Mouse (Mus musculus) intestine, embryonic 16.5 days (tissue): Measurements from ENCODE around the gene Arhgap9. TPM values are rescaled to one million over a fixed set of nuclear protein-coding genes. Genes with fewer than 3 reads are reported as not detected.
"Not testable (repeated sequence)": the region's sequence is repeated elsewhere in the genome, so short reads cannot be mapped to it uniquely, and the experiment has no call there.

Experiments used
- ATAC-seq: fragments of 200-750 bp; cut with Nextera tagmentation; 2 replicates; pipeline ENCODE4 v1.8.0; 2017; ENCODE audit warnings: moderate TSS enrichment, moderate library complexity
- H3K27ac ChIP-seq: fragments of 300-500 bp; sonication (generic); 2 replicates; pipeline ENCODE4 v1.5.1; 2014; ENCODE audit warnings: mild to moderate bottlenecking, low read length
- H3K27me3 ChIP-seq: fragments of 300-500 bp; sonication (generic); replicated peaks from 2 replicates; pipeline ENCODE4 v1.6.1; 2014; ENCODE audit warnings: low read length, control low read depth, mixed read lengths; ENCODE audit not compliant: control insufficient read depth, insufficient read depth
- H3K36me3 ChIP-seq: fragments of 300-500 bp; sonication (generic); 2 replicates; pipeline ENCODE4 v1.6.1; 2014; ENCODE audit warnings: low read length, control low read depth; ENCODE audit not compliant: control insufficient read depth, insufficient read depth
- H3K4me1 ChIP-seq: fragments of 300-500 bp; sonication (generic); 2 replicates; pipeline ENCODE4 v1.6.1; 2014; ENCODE audit warnings: low read length, control low read depth, mixed read lengths; ENCODE audit not compliant: control insufficient read depth, insufficient read depth
- H3K4me2 ChIP-seq: fragments of 300-500 bp; sonication (generic); 2 replicates; pipeline ENCODE4 v1.6.1; 2014; ENCODE audit warnings: low read depth, low read length, control low read depth
- H3K4me3 ChIP-seq: fragments of 300-500 bp; sonication (generic); 2 replicates; pipeline ENCODE4 v1.5.1; 2014; ENCODE audit warnings: mild to moderate bottlenecking, low read length
- H3K9ac ChIP-seq: fragments of 300-500 bp; sonication (generic); 2 replicates; pipeline ENCODE4 v1.6.1; 2014; ENCODE audit warnings: low read depth, low read length
- H3K9me3 ChIP-seq: fragments of 300-500 bp; sonication (generic); 2 replicates; pipeline ENCODE4 v1.6.1; 2016; ENCODE audit warnings: low read length, control low read depth; ENCODE audit not compliant: control insufficient read depth
- WGBS: fragments of 180-500 bp; shearing (Covaris S2); extraction: QIAGEN DNeasy Blood & Tissue Kit; methylation state at CpG from one replicate; pipeline ENCODE4 v1.1.7; 2014; 5-methylcytosine and 5-hydroxymethylcytosine counted together
- polyA plus RNA-seq: library from polyadenylated mRNA; unstranded; fragments of >200 nt; fragmentation: Nextera tagmentation; extraction: Ambion mirVana; gene quantifications from 2 replicates; pipeline ENCODE4 v1.2.1, GENCODE M21; 2015

Arhgap9 gene
- polyA plus RNA-seq, 1 experiment from 2014 or later: 7.9 TPM

DNA sequence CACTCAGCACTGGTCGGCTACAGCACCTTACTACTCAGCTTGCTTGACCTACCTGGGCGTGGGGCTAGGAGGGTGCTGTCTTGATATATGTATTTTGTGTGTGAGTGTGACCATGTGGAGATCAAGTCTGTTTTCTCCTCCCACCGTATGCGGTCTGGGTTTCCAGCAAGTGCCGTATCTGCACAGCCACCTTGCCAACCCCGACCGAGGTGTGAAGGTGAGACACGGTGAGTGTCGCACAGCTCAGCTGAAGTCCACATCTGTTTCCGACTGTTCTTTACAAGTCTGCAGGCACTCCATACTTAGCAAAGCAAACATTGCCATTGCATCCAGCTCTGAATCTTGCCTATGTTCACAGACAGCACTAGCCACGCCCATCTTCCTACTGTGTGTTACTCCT lies 18.6 kb upstream of the Arhgap9 start:
- H3K27ac ChIP-seq: no peak overlapping the region
- 93% methylated on average over 11 of the region's 11 CpGs for WGBS
- no peaks in the 10 kb centered on the region for H3K4me1 ChIP-seq
- no peak for ATAC-seq
- no peaks in the 10 kb centered on the region for H3K27me3 ChIP-seq
- no peak overlapping the region for H3K4me3 ChIP-seq
- H3K9me3 ChIP-seq: no peaks in the 10 kb centered on the region
- no peak overlapping the region for H3K9ac ChIP-seq
- no peak overlapping the region for H3K4me2 ChIP-seq
- H3K36me3 ChIP-seq: peaks cover 42% of the 10 kb centered on the region

DNA sequence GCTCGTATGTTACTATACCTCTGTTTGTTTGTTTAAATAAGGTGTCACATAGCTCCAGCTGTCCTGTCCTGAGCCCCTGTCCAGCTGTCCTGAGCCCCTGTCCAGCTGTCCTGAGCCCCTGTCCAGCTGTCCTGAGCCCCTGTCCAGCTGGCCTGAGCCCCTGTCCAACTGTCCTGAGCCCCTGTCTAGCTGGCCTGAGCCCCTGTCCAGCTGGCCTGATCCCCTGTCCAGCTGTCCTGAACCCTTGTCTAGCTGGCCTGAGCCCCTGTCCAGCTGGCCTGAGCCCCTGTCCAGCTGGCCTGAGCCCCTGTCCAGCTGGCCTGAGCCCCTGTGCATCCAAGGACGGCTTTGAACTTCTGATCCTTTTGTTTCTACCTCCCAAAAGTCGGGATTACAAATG lies 12.6 kb upstream of the Arhgap9 start:
- H3K9me3 ChIP-seq, H3K27me3 ChIP-seq, H3K9ac ChIP-seq, ATAC-seq, H3K4me2 ChIP-seq, H3K27ac ChIP-seq, H3K4me3 ChIP-seq: not testable (repeated sequence)
- Histone ChIP-seq H3K4me1 (peaks cover 14% of the 10 kb centered on the region), H3K36me3 (peaks cover 36% of the 10 kb centered on the region)
- WGBS: 86% methylated on average over 3 of the region's 3 CpGs

GRCm38 (mm10) chr10:127310523-127311475 lies 11.0 kb upstream of the Arhgap9 start:
- peak overlapping the region; percentile 76 for H3K27ac ChIP-seq
- peaks cover 23% of the 10 kb centered on the region for H3K36me3 ChIP-seq
- H3K4me2 ChIP-seq: peak overlapping the region; percentile 70
- H3K27me3 ChIP-seq: no peaks in the 10 kb centered on the region
- 30% methylated on average over 23 of the region's 23 CpGs for whole genome bisulfite sequencing
- peak overlapping the region; percentile 88 for H3K9ac ChIP-seq
- H3K9me3 ChIP-seq: no peaks in the 10 kb centered on the region
- ATAC-seq: peak; percentile 58
- H3K4me1 ChIP-seq: peaks cover 14% of the 10 kb centered on the region
- H3K4me3 ChIP-seq: peak overlapping the region; percentile 80

GRCm38 (mm10) chr10:127311476-127312355 lies 10.0 kb upstream of the Arhgap9 start, which contains the start of gene Mars:
Mars (minus strand) TSS chr10:127311786.
- WGBS: under 1% methylated on average over 65 of the region's 65 CpGs
- peak within 1 kb of the TSS; percentile 88 for H3K9ac ChIP-seq
- H3K4me2 ChIP-seq: peak within 1 kb of the TSS; percentile 70
- H3K36me3 ChIP-seq: peaks cover 16% of the 10 kb centered on the region
- H3K27ac ChIP-seq: peak within 1 kb of the TSS; percentile 76
- H3K27me3 ChIP-seq: no peaks in the 10 kb centered on the region
- H3K9me3 ChIP-seq: no peaks in the 10 kb centered on the region
- peak within 1 kb of the TSS; percentile 80 for H3K4me3 ChIP-seq
- peak; percentile 98 for ATAC-seq
- peaks cover 14% of the 10 kb centered on the region for H3K4me1 ChIP-seq

- peak; percentile 47 for ATAC-seq
- Histone ChIP-seq H3K27me3 (no peaks in the 10 kb centered on the region), H3K4me3 (peak overlapping the region; percentile 80), H3K9me3 (no peaks in the 10 kb centered on the region), H3K36me3 (peaks cover 15% of the 10 kb centered on the region), H3K27ac (peak overlapping the region; percentile 61), H3K9ac (peak overlapping the region; percentile 88), H3K4me1 (peaks cover 14% of the 10 kb centered on the region), H3K4me2 (peak overlapping the region; percentile 63)
- 2% methylated on average over 4 of the region's 4 CpGs for WGBS
Measured at GRCm38 (mm10) chr10:127312356-127312676, 9.4 kb upstream of the Arhgap9 start.

DNA sequence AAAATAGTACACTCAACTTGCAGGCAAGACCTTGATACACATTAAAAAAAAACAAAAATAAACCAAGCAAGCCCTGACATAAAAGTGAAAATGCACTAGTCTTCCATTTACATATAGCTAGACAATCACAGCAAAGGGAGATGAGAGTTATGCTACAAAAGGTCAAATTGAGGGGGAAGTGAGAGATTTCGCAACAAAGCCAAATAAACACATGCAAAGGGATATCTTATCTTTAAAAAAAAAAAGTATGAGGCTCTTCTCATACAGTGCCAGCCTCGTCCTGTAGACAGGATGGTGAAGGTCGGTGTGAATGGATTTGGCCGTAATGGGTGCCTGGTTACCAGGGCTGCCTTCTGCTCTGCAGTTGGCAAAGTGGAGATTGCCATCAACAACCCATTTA lies 8.9 kb upstream of the Arhgap9 start:
- no peak for ATAC-seq
- H3K27ac ChIP-seq: no peak overlapping the region
- no peak overlapping the region for H3K4me2 ChIP-seq
- peaks cover 14% of the 10 kb centered on the region for H3K4me1 ChIP-seq
- H3K9ac ChIP-seq: no peak overlapping the region
- no peaks in the 10 kb centered on the region for H3K9me3 ChIP-seq
- 62% methylated on average over 4 of the region's 4 CpGs for WGBS
- H3K36me3 ChIP-seq: peaks cover 9% of the 10 kb centered on the region
- no peak overlapping the region for H3K4me3 ChIP-seq
- H3K27me3 ChIP-seq: no peaks in the 10 kb centered on the region

DNA sequence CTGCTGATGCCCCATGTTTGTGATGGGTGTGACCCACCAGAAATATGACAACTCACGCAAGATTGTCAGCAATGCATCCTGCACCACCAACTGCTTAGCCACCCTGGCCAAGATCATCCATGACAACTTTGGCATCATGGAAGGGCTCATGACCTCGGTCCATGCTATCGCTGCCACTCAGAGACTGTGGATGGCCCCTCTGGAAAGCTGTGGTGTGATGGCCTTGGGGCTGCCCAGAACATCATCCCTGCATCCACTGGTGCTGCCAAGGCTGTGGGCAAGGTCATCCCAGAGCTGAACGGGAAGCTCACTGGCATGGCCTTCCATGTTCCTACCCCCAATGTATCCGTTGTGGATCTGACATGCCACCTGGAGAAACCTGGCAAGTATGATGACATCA lies 8.2 kb upstream of the Arhgap9 start:
- not testable (repeated sequence) for H3K27me3 ChIP-seq, H3K9me3 ChIP-seq, H3K4me2 ChIP-seq, H3K27ac ChIP-seq, H3K9ac ChIP-seq, H3K36me3 ChIP-seq, ATAC-seq, H3K4me3 ChIP-seq
- 95% methylated on average over 5 of the region's 5 CpGs for WGBS
- peaks cover 14% of the 10 kb centered on the region for H3K4me1 ChIP-seq

DNA sequence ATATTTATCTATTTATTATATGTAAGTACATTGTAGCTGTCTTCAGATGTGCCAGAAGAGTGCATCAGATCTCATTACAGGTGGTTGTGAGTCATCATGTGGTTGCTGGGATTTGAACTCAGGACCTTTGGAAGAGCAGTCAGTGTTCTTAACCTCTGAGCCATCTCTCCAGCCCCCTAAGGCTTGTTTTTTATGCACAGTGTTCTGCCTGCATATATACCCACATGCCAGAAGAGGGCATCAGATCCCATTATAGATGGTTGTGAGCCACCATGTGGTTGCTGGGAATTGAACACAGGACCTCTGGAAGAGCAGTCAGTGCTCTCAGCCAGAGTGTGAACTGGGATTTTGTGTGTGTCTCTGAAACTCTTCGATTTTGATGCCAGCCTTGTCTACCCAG lies 6.8 kb upstream of the Arhgap9 start:
- 71% methylated on average over 1 of the region's 1 CpGs for WGBS
- ATAC-seq: not testable (repeated sequence)

DNA sequence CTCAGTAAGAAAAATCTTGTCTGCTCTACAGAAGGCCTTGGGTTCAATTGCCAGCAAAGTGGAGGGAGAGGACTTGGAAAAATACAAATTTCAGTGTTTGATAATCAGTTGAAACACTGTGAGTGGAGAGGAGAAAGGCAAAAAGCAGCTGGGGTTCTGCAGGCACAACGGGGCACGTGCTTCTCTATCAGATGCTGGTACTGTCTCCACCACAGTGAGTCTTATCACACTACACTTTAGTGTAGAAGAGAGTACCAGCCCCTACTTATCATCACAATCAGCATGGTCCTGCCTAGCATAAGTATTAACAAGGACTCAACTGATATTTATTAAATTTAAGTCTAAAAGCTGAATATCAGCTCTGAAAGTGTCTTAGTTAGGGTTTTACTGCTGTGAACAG lies 4.5 kb upstream of the Arhgap9 start:
- 67% methylated on average over 2 of the region's 2 CpGs for WGBS

More for the DNA sequence above, 6.8 kb upstream of the Arhgap9 start:
- not testable (repeated sequence) for H3K4me3 ChIP-seq, H3K9ac ChIP-seq, H3K27me3 ChIP-seq, H3K27ac ChIP-seq, H3K9me3 ChIP-seq, H3K36me3 ChIP-seq, H3K4me2 ChIP-seq
- peaks cover 14% of the 10 kb centered on the region for H3K4me1 ChIP-seq

More for the DNA sequence above, 4.5 kb upstream of the Arhgap9 start:
- H3K4me2 ChIP-seq: no peak overlapping the region
- no peak overlapping the region for H3K4me3 ChIP-seq
- no peaks in the 10 kb centered on the region for H3K27me3 ChIP-seq
- H3K9me3 ChIP-seq: no peaks in the 10 kb centered on the region
- H3K9ac ChIP-seq: no peak overlapping the region
- ATAC-seq: no peak
- 0 out of 2 replicates have a peak, but pooled peaks cover 4% of the 10 kb centered on the region for H3K4me1 ChIP-seq
- no peaks in the 10 kb centered on the region for H3K36me3 ChIP-seq
- H3K27ac ChIP-seq: no peak overlapping the region
